Mouse (Mus musculus): ENCODE measurements at regions not wholly inside any gene's neighbourhood (a gene's known extent, or its start where the extent isn't known, plus 50 kb on each side); places are given as distances from the start of the nearest gene placed in this dataset.

- in situ Hi-C loops (cut with MboI, MseI), result no loop called here
Observed at GRCm38 (mm10) chr4:55134339-55134738, 189.5 kb downstream of the Zfp462 start.

GRCm38 (mm10) chr4:55134791-55135190 is 189.9 kb downstream of the Zfp462 start:
- in situ Hi-C loops (cut with MboI, MseI), result no loop called here

GRCm38 (mm10) chr4:55136283-55136682 is 191.4 kb downstream of the Zfp462 start:
- in situ Hi-C loops (cut with MboI, MseI), result no loop called here

- in situ Hi-C loops (cut with MboI, MseI), result no loop called here
Observed at GRCm38 (mm10) chr4:55137781-55138394, 193.0 kb downstream of the Zfp462 start.

- in situ Hi-C loops (cut with MboI, MseI), result no loop called here
Observed at GRCm38 (mm10) chr4:55141317-55141716, 196.5 kb downstream of the Zfp462 start.

GRCm38 (mm10) chr4:55141923-55142732 is 197.3 kb downstream of the Zfp462 start:
- in situ Hi-C loops (cut with MboI, MseI), result no loop called here

- in situ Hi-C loops (cut with MboI, MseI), result no loop called here
Observed at GRCm38 (mm10) chr4:55143400-55143799, 198.6 kb downstream of the Zfp462 start.

- in situ Hi-C loops (cut with MboI, MseI), result no loop called here
Observed at GRCm38 (mm10) chr4:55144995-55145394, 200.1 kb downstream of the Zfp462 start.

- in situ Hi-C loops (cut with MboI, MseI), result no loop called here
Observed at GRCm38 (mm10) chr4:55145968-55146367, 201.1 kb downstream of the Zfp462 start.

- in situ Hi-C loops (cut with MboI, MseI), result no loop called here
Observed at GRCm38 (mm10) chr4:55148380-55148779, 201.5 kb upstream of the Rad23b start.

- in situ Hi-C loops (cut with MboI, MseI), result no loop called here
Observed at GRCm38 (mm10) chr4:55154556-55154955, 195.3 kb upstream of the Rad23b start.

- in situ Hi-C loops (cut with MboI, MseI), result no loop called here
Observed at GRCm38 (mm10) chr4:55158166-55158739, 191.6 kb upstream of the Rad23b start.

- in situ Hi-C loops (cut with MboI, MseI), result no loop called here
Observed at GRCm38 (mm10) chr4:55166266-55166665, 183.6 kb upstream of the Rad23b start.

- in situ Hi-C loops (cut with MboI, MseI), result no loop called here
Observed at GRCm38 (mm10) chr4:55169063-55169462, 180.8 kb upstream of the Rad23b start.

GRCm38 (mm10) chr4:55172334-55172891 is 177.4 kb upstream of the Rad23b start:
- in situ Hi-C loops (cut with MboI, MseI), result no loop called here

GRCm38 (mm10) chr4:55176026-55176425 is 173.8 kb upstream of the Rad23b start:
- in situ Hi-C loops (cut with MboI, MseI), result no loop called here

GRCm38 (mm10) chr4:55179456-55179855 is 170.4 kb upstream of the Rad23b start:
- in situ Hi-C loops (cut with MboI, MseI), result no loop called here

GRCm38 (mm10) chr4:55183519-55183918 is 166.3 kb upstream of the Rad23b start:
- in situ Hi-C loops (cut with MboI, MseI), result no loop called here

GRCm38 (mm10) chr4:55188716-55189115 is 161.1 kb upstream of the Rad23b start:
- in situ Hi-C loops (cut with MboI, MseI), result no loop called here

- in situ Hi-C loops (cut with MboI, MseI), result no loop called here
Observed at GRCm38 (mm10) chr4:55190586-55190985, 159.3 kb upstream of the Rad23b start.

GRCm38 (mm10) chr4:55194061-55194460 is 155.8 kb upstream of the Rad23b start:
- in situ Hi-C loops (cut with MboI, MseI), result no loop called here

- in situ Hi-C loops (cut with MboI, MseI), result no loop called here
Observed at GRCm38 (mm10) chr4:55194552-55194951, 155.3 kb upstream of the Rad23b start.

Data from T-helper 1 cell (primary cell).